21 mouse cellular contexts compared by ENCODE assay signal in genomic region chr11:119532460-119532859, GRCm38 (mm10). TPM values are rescaled to one million over a fixed set of nuclear protein-coding genes. Genes with fewer than 3 reads are reported as not detected.
DNase-seq lines count a peak whose midpoint lies in the region; ATAC-seq and TF ChIP-seq lines count a peak whose summit lies in the region.
"Had no signal": no experiment of that assay in that cellular context is flagged by ENCODE, and none has a peak within 500 bp of the region (broad histone marks: within the 10 kb centered on the region; RNA-seq: fewer than 3 reads in every experiment).

No protein-coding gene starts in this region.

- no peak overlapping the region for H3K4me2 ChIP-seq in hindbrain, postnatal 0 days (ENCODE audit: low read depth, low read length)
- no peak overlapping the region for H3K4me2 ChIP-seq in hindbrain, embryonic 11.5 days (replicated peaks; ENCODE audit: low read depth, low read length)
- H3K4me2 ChIP-seq: limb, embryonic 12.5 days; liver, embryonic 13.5 days had no signal

- no peak overlapping the region for H3K9ac ChIP-seq in hindbrain, postnatal 0 days (replicated peaks; ENCODE audit: low read length)
- no peak overlapping the region for H3K9ac ChIP-seq in hindbrain, embryonic 11.5 days (ENCODE audit: low read depth, low read length)
- H3K9ac ChIP-seq: limb, embryonic 12.5 days; liver, embryonic 13.5 days had no signal

- peak; percentile 73 for DNase-seq in hindbrain, postnatal 0 days (ENCODE audit: low spot score)
- no peak for DNase-seq in hindbrain, embryonic 11.5 days (ENCODE audit: low spot score)
- DNase-seq in brain, embryonic 14.5 days (ENCODE audit: low read depth), result peak; percentile 77
- DNase-seq in cerebellum, adult 11-12 months, result peak; percentile 92
- peak; percentile 83 to 86 for DNase-seq in cerebellum, postnatal 25 days
- no peak for DNase-seq in heart, embryonic 10.5 days (ENCODE audit: low spot score)
- DNase-seq: adrenal gland, postnatal 36 days; gastrocnemius, postnatal 25 days; heart, postnatal 10 days; kidney, adult 9 months; kidney, postnatal 4 days; liver, embryonic 13.5 days; right cerebral cortex, postnatal 14 days had no signal

- no peaks in the 10 kb centered on the region for H3K27me3 ChIP-seq in hindbrain, postnatal 0 days (ENCODE audit: insufficient read depth, low read length)
- no peaks in the 10 kb centered on the region; the same call in 1 of the 2 replicates for H3K27me3 ChIP-seq in hindbrain, embryonic 11.5 days (ENCODE audit: control insufficient read depth, insufficient read depth, low read length)
- peaks cover 18% of the 10 kb centered on the region for H3K27me3 ChIP-seq in heart, embryonic 10.5 days (ENCODE audit: insufficient read depth, poor library complexity, severe bottlenecking)
- H3K27me3 ChIP-seq: liver, embryonic 13.5 days had no signal

- H3K4me1 ChIP-seq in hindbrain, postnatal 0 days (ENCODE audit: insufficient read depth, low read length), result peaks cover 3% of the 10 kb centered on the region
- H3K4me1 ChIP-seq in hindbrain, embryonic 11.5 days (replicated peaks; ENCODE audit: control insufficient read depth, insufficient read depth, low read length), result no peaks in the 10 kb centered on the region
- H3K4me1 ChIP-seq in heart, embryonic 10.5 days, result no peaks in the 10 kb centered on the region
- H3K4me1 ChIP-seq: embryonic facial prominence, embryonic 10.5 days; limb, embryonic 12.5 days; liver, embryonic 13.5 days had no signal

- H3K4me3 ChIP-seq in hindbrain, postnatal 0 days (ENCODE audit: low read length), result no peak overlapping the region
- no peak overlapping the region for H3K4me3 ChIP-seq in hindbrain, embryonic 11.5 days (ENCODE audit: low read depth, low read length)
- no peak overlapping the region for H3K4me3 ChIP-seq in heart, embryonic 10.5 days
- H3K4me3 ChIP-seq: embryonic facial prominence, embryonic 10.5 days; erythroblast, embryonic 14.5 days; limb, embryonic 12.5 days; liver, embryonic 13.5 days had no signal

- TF ChIP-seq POLR2A in brain, embryonic 14.5 days (IDR thresholded peaks at IDR 0.05; ENCODE audit: borderline replicate concordance, extremely low read depth, insufficient read depth, insufficient read length, poor library complexity, severe bottlenecking), result no peak

- 33% methylated on average over 8 of the region's 8 CpGs for WGBS in hindbrain, postnatal 0 days
- WGBS in hindbrain, embryonic 11.5 days, result 74% methylated on average over 8 of the region's 8 CpGs
- 80% methylated on average over 8 of the region's 8 CpGs for WGBS in heart, embryonic 10.5 days

- TF ChIP-seq CTCF in hindbrain, postnatal 0 days (IDR thresholded peaks at IDR 0.05; ENCODE audit: low read depth), result no peak
- no peak for TF ChIP-seq CTCF in brain, embryonic 14.5 days (IDR thresholded peaks at IDR 0.05; ENCODE audit: borderline replicate concordance, extremely low read depth, insufficient read depth, insufficient read length)

- peak; percentile 75 for ATAC-seq in hindbrain, postnatal 0 days
- no peak for ATAC-seq in hindbrain, embryonic 11.5 days (ENCODE audit: low FRiP score)
- no peak for ATAC-seq in erythroblast, adult 5-6 weeks (replicated peaks; ENCODE audit: low FRiP score, poor library complexity, severe bottlenecking)
- ATAC-seq: activated CD4-positive, CD25-positive, alpha-beta regulatory T cell, adult 4 months; inflammation-experienced regulatory T-cells, adult 6 months; Patski had no signal

- H3K36me3 ChIP-seq in hindbrain, postnatal 0 days (ENCODE audit: insufficient read depth, low read length), result no peaks in the 10 kb centered on the region
- H3K36me3 ChIP-seq in hindbrain, embryonic 11.5 days (ENCODE audit: control insufficient read depth, insufficient read depth, low read length), result no peaks in the 10 kb centered on the region
- no peaks in the 10 kb centered on the region for H3K36me3 ChIP-seq in heart, embryonic 10.5 days
- H3K36me3 ChIP-seq: embryonic facial prominence, embryonic 10.5 days; limb, embryonic 12.5 days; liver, embryonic 13.5 days had no signal

- no peak overlapping the region for H3K27ac ChIP-seq in hindbrain, postnatal 0 days
- H3K27ac ChIP-seq in hindbrain, embryonic 11.5 days (ENCODE audit: low read depth, low read length), result no peak overlapping the region
- no peak overlapping the region for H3K27ac ChIP-seq in heart, embryonic 10.5 days
- H3K27ac ChIP-seq: embryonic facial prominence, embryonic 10.5 days; limb, embryonic 12.5 days; liver, embryonic 13.5 days; stomach, postnatal 0 days had no signal

- H3K9me3 ChIP-seq in hindbrain, postnatal 0 days (ENCODE audit: low read length), result no peaks in the 10 kb centered on the region
- no peaks in the 10 kb centered on the region for H3K9me3 ChIP-seq in hindbrain, embryonic 11.5 days (ENCODE audit: control insufficient read depth, low read length)
- no peaks in the 10 kb centered on the region for H3K9me3 ChIP-seq in heart, embryonic 10.5 days
- H3K9me3 ChIP-seq: embryonic facial prominence, embryonic 10.5 days; limb, embryonic 12.5 days; liver, embryonic 13.5 days had no signal

RNA-seq across cellular contexts. Expression of gene Nptx1, which starts 15.1 kb away (rescaled TPM):
- total RNA-seq in hindbrain, postnatal 0 days (2014; rRNA removed), result 27.0 and 29.0 TPM in 2 replicates
- polyA plus RNA-seq in hindbrain, postnatal 0 days (2015; fragmentation: Nextera tagmentation; extraction: Ambion mirVana), result 9.4 and 10.1 TPM in 2 replicates
- polyA plus RNA-seq in hindbrain, embryonic 11.5 days (2014; fragmentation: Nextera tagmentation; extraction: Ambion mirVana), result 8.7 and 11.2 TPM in 2 replicates
- 9.2 and 14.7 TPM in 2 replicates for polyA plus RNA-seq in brain, embryonic 14.5 days (2012; rRNA removed)
- not detected in 2 replicates for total RNA-seq in erythroblast, adult 5-6 weeks (2015; ENCODE audit: low replicate concordance)
- not detected in 2 replicates for total RNA-seq in erythroblast, adult 5-6 weeks (2017; ENCODE audit: low replicate concordance)
- 0.49 and 0.88 TPM in 2 replicates for polyA plus RNA-seq in heart, embryonic 10.5 days (2016; fragmentation: Nextera tagmentation; extraction: Ambion mirVana)
- polyA plus RNA-seq: activated CD4-positive, CD25-positive, alpha-beta regulatory T cell, adult 4 months; erythroblast, embryonic 14.5 days; inflammation-experienced regulatory T-cells, adult 6 months had no signal

RNA-seq across cellular contexts. Expression of gene Endov, which starts 41.3 kb away (rescaled TPM):
- 39.9 and 50.5 TPM in 2 replicates for total RNA-seq in hindbrain, postnatal 0 days (2014; rRNA removed)
- polyA plus RNA-seq in hindbrain, postnatal 0 days (2015; fragmentation: Nextera tagmentation; extraction: Ambion mirVana), result 12.8 and 13.4 TPM in 2 replicates
- polyA plus RNA-seq in hindbrain, embryonic 11.5 days (2014; fragmentation: Nextera tagmentation; extraction: Ambion mirVana), result 13.6 and 14.8 TPM in 2 replicates
- 33.8 and 34.1 TPM in 2 replicates for polyA plus RNA-seq in brain, embryonic 14.5 days (2012; rRNA removed)
- 2.9 and 3.1 TPM in 2 replicates for total RNA-seq in erythroblast, adult 5-6 weeks (2015; ENCODE audit: low replicate concordance)
- total RNA-seq in erythroblast, adult 5-6 weeks (2017; ENCODE audit: low replicate concordance), result 3.8 and 4.8 TPM in 2 replicates
- 16.2 and 17.2 TPM in 2 replicates for polyA plus RNA-seq in heart, embryonic 10.5 days (2016; fragmentation: Nextera tagmentation; extraction: Ambion mirVana)

Comparison
In these comparisons a context has a peak if more than half of its experiments do, and no peak if none do; other contexts are left out.
1. DNase-seq: peak in hindbrain, postnatal 0 days (single experiment), brain, embryonic 14.5 days (single experiment), cerebellum, adult 11-12 months (single experiment) and cerebellum, postnatal 25 days (2 of 2); none in hindbrain, embryonic 11.5 days (single experiment) and heart, embryonic 10.5 days (single experiment).